Mouse (Mus musculus) frontal cortex, postnatal 10 days (tissue): ENCODE measurements around the gene Avil.

Experiments
- DNase-seq, 2 experiments: peaks; one replicate each; pipeline ENCODE4 v3.0.0; 2022; ENCODE audit warnings: low spot score in 2 of 2, mixed read lengths in 1 of 2

Avil gene

DNA sequence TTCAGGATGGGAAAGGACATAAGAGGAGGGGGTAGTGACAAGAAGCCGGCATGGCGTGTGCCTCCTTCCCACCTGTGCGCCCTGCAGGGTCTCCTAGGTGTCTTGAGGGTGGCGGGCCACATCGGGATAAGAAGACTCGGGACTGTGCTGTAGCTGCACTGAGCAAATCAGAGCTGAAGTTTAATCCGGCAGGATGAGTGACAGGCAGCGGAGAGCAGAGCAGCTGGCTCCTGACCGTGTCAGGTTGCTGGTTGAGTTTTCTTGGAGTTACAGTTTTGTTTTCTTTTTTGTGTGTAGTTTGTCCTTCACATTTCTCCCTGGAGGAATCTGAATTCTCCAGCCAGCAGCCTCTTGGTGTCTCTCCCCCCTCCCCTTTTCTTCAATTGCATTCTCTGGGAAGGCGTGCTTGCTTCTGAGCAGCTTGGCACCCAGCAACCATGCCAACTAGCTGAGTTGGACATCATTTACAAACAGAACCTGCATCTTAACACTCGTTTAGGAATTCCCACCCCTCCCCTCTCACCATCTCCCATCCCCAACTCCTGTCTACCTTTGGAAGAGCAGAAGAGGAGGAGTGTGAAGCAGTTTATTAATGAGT lies 19.5 kb upstream of the Avil start:
- no peak for DNase-seq

DNA sequence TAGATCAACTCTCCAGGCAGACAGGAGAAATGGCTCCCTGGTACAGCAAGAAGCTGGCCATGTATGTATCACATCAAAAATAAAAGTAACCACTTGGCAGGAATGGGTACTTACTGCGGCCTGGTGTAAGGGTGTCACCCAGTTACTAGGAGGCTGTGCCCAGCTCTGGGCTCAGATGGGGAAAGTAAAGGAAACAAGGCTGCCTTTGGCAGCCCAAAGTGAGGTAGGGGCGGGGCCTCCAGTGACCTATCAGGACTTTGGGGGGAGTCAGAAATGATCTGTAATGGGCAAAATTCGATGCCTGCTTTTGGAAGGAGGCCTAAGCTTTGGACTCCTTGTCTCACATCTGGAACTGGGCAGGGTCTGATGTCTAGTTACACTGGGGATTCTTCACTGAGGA lies 18.8 kb upstream of the Avil start:
- DNase-seq, result no peak

DNA sequence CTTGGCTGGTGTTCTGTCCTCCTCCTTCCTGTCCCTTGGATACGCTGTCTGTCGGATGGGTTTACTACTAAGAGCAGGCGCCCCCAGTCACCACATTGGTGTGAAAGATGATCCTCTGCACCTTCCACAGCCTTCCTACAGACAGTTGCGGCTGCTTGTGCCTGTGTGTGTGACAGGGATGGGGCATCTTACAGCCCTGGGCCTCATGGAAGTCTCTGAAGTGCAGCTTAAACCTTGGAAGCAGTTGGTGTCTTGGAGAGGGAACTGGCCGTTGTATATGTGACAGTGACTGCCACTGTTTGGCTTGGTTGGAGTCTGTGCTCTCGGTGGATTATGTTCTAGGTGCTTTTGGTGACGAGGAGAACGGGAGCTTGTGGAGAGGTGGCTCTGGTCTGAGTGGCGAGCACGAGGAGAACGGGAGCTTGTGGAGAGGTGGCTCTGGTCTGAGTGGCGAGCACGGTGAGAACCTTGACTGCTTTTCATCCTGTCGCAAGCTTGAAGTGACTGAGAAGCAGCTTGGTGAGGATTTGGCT lies 17.2 kb upstream of the Avil start:
- DNase-seq, result no peak

DNA sequence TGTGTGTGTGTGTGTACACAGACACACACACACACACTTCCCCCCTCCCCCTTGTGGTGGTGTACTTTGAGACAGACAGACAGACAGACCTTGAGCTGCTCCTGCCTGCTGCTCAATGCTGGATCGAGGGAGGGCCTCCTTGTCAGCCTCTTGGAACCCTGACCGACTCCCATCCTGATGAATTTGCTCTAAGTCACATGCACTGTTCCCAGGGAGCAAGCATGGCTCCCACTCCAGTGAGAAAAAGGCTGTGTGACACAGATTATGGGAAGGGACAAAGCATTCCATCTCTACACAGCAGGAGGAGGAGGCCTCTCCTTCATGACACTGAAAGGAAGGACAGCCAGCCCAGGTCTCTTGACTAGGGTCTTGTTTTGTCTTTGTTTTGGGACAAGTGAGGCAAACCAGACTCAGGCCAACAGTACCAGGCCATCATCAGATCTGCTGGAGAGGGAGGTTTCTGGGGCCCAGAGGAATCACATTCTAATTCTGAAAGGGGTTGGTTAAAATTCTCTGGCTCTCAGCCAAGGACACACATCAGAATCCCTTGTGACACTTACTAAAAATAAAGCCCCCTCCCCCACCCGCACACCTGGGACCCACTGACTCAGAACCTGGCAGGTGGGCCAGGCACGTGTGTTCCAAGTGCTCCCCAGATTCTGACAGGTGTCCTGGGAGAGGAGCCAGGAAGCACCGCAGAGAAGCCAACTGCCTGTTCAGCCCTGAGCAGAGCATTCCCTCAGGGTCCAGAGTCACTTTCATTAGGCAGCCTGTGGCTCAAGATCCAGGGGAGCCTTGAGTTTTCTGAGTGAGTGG lies 16.1 kb upstream of the Avil start:
- no peak for DNase-seq

DNA sequence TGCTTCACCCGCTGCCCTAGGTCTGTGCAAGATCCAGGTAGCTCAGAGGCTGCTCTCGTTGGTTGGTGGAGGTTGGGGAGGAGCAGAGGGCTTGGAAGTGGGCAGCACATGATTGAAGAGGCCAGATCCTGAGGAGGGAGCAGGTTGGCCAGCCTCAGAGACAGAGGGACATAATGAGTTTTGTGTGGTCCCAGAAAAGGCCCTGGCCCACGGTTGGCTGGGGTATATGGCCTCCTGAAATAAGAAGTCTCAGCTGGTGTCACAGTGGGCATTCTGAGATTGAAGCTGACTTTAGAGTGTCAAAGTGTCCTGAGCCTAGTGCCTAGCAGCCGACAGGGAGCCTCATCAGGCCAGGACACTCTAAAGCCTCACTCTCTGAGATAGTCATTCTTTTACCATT lies 15.4 kb upstream of the Avil start:
- no peak for DNase-seq

DNA sequence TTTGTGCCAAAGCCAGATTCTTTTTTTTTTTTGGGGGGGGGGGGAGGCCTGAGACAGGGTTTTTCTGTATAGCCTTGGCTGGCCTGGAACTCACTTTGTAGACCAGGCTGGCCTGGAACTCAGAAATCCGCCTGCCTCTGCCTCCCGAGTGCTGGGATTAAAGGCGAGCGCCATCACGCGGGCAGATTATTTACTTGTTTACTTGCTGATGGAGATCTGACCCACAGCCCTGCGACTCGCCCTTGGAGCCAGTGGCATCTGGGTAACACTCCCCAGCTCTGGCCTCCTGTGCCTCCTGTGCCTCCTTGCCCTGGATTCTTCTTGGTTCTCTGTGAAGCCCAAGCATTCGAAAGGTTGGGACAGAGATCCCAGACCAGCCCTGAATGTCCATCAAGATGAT lies 14.9 kb upstream of the Avil start:
- no peak for DNase-seq

DNA sequence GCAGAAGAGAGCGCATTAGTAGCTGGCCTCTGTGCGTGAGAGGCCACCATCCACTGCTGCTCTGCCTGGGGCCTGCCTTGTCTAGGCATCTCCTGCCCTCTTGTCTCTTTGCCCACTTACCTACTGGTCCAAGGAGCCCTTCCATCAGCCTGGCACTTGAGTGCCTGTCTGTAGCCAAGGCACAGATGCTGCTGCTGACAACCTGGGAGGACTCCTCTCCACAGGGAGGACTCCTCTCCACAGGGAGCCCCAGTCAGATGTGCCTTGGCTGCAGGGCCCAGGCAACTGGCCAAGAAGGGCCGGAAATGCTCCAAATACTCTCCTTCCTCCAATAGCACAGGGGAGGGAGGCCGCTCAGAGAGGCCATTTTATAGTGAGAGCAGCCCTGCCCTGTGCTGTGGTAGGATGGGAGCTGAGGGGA lies 14.0 kb upstream of the Avil start:
- DNase-seq, result peak; percentile 73 to 77

DNA sequence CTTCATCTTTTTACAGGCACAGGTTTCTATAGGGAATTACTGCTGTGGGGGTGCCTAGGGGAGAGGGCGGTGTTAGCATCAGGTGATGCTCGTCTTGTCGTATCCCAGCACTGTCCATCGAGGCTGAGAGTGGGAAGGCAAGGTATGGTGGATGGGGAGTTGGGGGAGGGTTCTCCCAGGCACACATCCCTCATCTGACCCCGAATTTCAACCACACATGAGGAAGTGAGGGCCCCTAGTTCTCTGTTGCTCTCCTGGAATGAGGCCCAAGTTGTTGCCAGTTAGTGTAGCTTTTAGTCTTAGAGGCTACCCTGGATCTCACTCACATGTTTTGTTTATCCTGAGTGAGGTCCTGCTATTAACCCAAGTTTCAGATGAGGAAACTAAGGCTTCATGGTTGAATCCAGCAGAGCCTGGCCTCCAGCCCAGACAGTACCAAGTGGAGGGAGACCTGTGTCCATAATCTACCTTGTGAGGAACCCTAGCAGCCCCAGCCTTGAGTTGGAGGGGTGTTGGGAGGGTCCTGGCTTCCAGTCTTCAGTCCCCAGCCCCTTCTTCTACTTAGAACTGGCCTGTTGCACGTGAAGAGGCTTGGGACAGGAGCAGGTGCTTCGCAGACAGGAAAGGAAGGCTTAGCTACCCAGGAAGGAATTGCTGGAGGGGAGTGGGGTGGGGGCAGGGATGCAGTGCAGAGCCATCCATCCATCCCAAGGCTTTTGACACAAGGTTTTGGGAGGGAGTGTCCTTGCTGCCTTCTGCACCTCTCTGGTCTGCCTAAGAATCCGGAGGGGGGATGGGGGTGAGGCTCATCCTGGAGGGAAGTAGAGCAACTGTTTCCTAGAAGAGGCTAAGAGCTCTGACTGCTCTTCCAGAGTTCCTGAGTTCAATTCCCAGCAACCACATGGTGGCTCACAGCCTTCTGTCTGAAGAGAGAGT lies 13.1 kb upstream of the Avil start:
- no peak for DNase-seq

DNA sequence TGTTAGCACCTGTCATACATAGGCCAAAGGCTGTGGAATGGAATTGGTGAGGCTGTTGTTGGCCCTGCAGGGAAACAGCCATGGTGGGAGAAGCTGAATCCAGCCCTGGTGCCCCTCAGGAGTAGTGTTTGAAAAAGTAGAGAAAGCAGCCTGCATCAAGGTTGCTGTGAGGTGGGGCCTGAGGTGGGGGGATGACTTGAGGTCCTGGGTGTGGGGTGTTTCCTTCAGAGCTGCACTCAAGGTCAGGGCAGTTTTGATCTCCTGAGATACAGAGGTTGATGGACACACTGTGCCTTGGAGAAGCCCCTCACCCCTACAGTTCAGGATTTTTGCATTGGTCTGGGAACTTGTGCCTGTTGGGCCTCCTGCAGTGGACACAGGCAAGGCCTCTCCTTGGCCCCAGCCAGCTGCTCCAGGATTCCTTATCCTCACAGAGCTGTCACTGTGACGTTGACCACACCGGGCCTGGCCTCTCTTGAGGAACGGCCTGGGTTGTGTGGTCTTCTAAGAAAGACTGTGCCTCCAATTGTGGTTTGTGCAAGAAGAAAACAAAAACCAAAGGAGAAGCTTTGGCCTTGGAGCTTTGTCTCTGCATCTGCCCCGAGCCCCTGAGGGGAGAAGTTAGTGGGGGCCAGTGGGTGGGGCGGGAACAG lies 11.9 kb upstream of the Avil start:
- no peak for DNase-seq

DNA sequence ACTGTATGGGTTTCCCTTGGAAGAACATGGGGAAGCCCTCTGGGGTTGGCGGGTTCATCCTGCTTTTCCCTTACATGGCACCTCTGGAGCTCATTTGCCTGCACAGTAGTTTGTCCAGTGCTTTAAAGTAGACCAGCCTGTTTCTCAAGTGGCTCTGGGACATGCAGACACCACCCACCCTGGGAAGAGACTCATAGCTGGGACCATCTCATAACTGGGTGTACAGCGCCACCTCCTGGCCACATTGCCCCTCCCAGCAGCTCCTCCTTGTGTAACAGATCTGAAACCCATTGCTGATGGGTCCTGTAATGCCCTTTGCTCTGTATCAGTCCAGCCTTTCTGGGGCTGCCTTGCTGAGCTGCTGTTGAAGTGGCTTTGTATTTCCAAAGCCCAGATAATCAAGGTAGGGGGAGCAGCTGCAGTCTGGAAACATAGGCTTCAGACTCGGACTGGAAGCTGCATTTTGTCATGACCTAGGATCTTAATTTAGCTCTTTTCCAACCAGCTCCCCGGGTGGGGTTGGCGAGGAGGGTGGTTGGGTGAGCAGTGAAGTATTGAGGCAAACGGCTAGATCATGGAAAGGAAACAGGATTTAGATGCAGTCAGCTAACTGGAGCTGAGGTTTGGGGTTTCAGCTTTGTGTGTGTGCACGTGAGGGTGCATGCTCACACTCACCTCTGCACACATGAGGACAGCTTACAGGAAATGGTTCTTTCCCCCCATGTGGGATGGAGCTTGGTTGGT lies 10.0 kb upstream of the Avil start:
- DNase-seq, result peak; percentile 56 to 78

DNA sequence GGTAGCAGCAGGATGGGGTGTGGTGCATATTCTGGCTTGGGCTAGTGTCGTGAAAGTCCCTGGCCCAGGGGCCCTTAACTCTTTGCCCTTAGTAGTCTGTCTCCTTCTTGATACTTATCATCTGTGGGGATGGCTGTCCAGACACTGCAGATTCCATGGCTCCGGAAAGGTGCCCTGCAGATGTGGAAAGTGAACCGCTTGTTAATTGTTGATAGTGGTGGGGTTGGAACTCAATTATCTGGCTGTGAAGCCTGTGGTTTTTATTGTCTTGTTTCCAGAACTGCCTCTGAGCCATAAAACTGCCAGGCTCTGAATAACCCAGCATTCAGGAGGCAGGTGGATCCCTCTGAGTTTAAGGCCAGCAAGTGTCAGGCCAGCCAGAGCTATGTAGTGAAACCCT lies 8.8 kb upstream of the Avil start:
- no peak for DNase-seq

DNA sequence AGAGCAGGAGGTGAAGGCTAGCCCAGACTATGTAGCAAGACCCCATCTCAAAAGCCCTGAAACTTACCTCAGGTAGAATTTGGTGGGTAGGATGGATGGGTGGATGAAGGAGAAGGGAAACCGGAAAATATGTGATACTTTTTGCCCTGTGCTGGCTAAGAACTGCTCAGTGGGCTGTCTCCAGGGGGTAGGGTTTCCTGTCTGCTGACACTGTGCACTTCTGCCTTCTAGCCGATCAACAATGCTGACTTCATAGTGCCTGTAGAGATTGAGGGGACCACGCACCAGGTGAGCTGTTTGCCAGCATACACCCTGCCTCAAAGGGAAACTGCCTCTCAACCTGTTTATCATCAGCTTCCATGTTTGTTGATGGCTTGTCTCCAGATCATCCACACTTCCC lies 6.9 kb upstream of the Avil start:
- DNase-seq, result no peak

DNA sequence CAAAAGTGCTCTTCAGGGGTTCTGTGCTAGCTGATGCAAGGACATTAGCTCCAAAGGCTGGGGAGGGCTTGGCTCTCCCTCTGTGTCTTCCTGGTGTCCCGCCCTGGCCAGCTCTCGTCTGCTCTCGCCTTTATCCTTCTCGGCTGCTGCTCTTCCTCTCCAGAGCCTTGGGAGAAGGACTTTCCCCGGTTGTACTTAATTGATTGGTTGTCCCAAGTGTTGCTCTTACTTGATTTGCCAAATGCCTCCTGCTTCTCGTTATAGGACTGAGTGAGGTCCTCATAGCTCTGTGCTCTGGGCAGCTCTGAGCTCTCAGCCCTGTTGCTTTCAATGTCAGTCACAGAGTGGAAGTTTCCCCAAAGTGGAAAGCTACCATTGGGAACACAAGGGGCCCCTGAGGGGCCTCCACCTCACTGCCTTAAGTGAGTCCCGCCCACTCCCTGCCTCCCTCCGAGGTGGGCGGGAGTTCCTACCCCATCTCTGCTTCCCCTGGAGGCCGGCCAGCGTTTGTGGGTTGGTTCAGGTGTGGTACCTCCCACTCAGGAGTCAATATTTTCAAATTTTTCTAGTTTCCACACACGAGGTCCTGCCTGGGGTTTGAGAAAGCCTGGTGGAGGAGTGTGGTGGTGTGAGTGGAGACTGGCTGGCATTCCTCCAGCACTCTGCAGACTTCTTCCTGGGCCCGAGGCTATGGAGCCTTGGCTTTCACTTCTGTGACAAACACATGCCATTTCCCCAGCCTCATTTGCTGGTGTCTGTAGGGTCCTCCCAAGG lies 3.0 kb upstream of the Avil start:
- peak in 1 of 2 experiments; percentile 10 for DNase-seq

DNA sequence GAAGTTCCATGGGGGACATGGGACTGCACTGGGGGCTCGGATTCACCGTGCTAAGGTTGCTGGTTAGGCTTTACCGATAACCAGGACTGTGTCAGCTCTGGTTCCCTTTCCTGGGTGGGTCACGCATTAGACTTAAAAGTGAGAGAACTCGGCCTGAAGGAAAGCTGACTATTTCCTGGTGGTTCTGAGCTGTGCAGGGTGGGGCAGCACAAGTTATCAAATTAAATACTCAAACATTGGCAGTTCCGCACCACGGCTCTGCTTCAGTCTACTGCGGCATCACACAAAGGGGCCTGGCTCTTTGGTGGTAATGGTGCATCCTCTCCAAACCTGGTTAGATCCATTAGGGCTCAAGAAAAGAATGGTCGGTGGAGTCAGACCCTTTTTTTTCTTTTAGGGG lies 788 bp downstream of the Avil start:
- peak in 1 of 2 experiments; percentile 7 for DNase-seq

DNA sequence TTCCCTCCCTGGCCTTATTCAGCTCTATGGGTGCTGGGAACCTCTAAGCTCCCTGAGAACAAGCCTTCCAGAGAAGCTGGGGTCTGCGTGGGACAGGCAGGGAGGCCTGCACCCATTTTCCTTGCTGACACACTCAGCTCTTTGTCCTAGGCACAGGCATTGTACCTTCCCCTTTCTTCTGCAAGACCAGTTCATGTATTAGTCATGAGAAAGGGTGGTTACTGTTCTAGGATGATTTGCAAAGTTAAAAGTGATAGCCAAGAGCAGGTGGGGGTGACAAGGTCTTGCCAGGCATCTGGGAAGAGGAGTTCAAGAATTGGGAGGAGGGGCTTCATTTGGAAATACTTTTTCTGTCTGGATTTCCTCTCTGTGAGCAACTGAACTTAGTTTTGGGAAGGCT lies 1.5 kb downstream of the Avil start:
- DNase-seq, result no peak

DNA sequence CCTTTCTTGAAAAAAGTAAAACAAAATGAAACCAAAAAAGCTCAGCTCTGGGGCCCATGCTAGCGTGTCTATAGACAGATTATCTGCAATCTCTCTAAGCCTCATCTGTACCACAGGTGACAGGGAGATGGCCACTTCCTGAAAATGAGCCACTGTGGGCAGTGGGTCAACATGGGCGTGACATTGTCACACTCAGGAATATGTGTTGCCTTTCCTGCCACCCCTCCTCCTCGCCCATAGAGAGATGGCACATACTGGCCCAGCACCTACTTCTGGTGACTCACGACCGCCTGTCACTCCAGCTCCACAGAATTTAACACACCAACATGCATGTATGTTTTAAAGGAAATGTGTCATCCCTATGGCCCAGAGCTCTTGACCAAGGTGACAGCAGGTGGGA lies 2.3 kb downstream of the Avil start:
- no peak for DNase-seq

DNA sequence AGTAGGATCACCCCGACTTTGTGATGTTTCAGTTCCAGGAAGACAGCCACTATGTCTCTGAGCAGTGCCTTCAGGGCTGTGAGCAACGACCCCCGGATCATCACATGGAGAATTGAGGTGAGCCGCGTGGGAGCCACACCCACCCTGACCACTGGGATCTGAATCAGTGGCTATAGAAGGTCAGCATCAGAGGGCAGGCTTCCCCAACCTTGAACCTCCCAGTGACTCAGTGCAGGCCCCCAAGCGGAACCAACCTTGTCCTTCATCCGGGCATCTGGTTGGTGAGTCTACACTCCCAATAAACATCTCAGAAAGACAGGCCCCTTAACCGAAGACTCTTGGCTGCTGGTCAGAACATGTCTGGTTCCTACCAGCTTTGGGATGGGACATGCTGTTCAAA lies 2.8 kb downstream of the Avil start:
- no peak for DNase-seq

DNA sequence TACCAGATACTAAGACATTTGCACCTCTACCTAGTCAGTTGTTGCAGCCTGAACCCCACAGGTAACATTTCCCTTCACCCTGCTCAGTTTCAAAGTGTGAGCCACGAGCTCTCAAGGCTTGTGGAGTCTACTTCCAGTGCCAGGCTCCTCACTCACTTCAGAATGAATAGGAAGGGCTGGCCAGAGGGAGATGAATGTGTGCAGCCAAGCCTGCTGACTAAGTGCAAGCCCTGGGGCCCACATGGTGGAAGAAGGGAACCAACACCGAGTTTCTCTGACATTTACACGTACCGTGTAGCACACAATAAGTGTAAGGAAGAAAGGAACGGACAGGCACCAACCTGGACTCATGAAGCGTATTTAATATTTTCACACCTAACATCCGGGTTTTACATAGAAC lies 3.3 kb downstream of the Avil start:
- no peak for DNase-seq

DNA sequence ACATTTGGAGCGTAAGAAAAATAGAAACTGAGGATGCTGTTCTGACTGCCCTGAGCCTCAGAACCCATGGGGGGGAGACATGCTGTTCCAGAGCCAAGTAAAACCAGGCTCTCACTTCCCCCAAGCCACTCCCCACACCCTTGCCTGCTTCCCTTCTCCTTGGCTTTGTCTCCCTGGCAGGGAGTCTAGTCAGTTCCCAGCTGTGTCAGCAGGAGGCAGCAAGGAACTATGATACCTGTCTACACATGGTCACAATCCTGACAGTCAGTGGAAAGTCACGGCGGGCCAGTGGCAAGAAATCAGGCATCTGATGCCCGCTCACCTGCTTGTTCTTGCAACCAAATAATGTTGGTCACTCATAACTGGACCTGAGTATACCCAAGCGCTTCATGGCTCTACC lies 16.0 kb downstream of the Avil start:
- no peak for DNase-seq

DNA sequence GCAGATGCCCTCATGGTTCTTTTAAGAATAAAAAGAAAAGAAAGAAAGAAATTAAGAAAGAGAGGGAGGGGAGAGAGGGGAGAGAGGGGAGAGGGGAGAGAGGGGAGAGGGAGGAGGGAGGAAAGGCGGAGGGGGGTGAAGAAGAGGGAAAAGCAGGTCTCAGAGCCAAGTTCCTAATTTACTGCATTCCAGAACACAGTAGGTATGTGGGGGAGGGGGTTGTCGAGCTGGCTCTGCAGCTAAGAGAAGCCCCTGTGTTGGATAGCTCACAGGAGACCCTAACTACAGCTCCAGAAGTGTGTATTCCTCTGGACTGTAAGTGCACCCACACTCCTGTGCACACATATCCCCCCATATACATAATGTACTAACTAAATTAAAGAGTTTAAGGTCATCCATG lies 16.6 kb downstream of the Avil start:
- DNase-seq, result no peak
